Mouse (Mus musculus) E14TG2a.4 (cell line): ENCODE measurements around the gene Cyp2t4.

Experiments
- H3K27me3 ChIP-seq: 2 replicates; pipeline ENCODE4 v1.6.1; 2014; ENCODE audit warnings: low read length, control low read depth; ENCODE audit not compliant: insufficient read depth
- H3K36me3 ChIP-seq: 2 replicates; pipeline ENCODE4 v1.6.1; 2014; ENCODE audit warnings: low read length, control low read depth; ENCODE audit not compliant: insufficient read depth
- H3K4me1 ChIP-seq: replicated peaks from 2 replicates; pipeline ENCODE4 v1.6.1; 2014; ENCODE audit warnings: low read depth, low read length, control low read depth
- H3K4me3 ChIP-seq: replicated peaks from 2 replicates; pipeline ENCODE4 v1.5.1; 2014; ENCODE audit warnings: mild to moderate bottlenecking, low read length
- H3K9me3 ChIP-seq: 2 replicates; pipeline ENCODE4 v1.6.1; 2014; ENCODE audit warnings: low read length, control low read depth
- CTCF ChIP-seq: conservative IDR thresholded peaks from 2 replicates; pipeline ENCODE4 v1.5.1; 2014; ENCODE audit warnings: low read length
- NANOG ChIP-seq: IDR thresholded peaks from 2 replicates; pipeline ENCODE4 v1.6.1; 2014; ENCODE audit warnings: borderline replicate concordance, low read length, mixed read lengths
- POU5F1 ChIP-seq: IDR thresholded peaks from 2 replicates; pipeline ENCODE4 v1.6.1; 2014; ENCODE audit warnings: low read length, borderline replicate concordance

The Cyp2t4 gene

DNA sequence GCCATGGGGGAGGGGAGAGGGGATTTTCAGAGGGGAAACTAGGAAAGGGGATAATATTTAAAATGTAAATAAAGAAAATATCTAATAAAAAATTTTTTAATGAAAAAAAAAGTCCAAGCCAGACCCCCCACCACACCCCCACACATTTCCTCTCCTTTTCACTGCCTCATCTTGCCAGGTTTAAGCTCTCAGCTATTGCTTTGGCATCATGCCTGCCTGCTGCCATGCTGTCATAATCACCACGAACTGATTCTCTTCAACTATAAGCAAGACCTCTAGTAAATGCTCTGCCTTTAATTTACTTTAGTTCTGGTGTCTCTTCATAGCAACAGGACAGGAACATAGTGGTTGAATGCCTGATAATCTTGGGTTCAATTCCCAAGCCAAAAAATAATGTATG, 29.0 kb downstream of the Cyp2t4 start:
- H3K4me1 ChIP-seq: peaks cover 88% of the 10 kb centered on the region
- H3K27me3 ChIP-seq: no peaks in the 10 kb centered on the region
- H3K36me3 ChIP-seq: peaks cover 48% of the 10 kb centered on the region
- TF ChIP-seq CTCF: no peak
- no peak for TF ChIP-seq NANOG
- no peak for TF ChIP-seq POU5F1
- no peaks in the 10 kb centered on the region for H3K9me3 ChIP-seq
- H3K4me3 ChIP-seq: no peak overlapping the region

DNA sequence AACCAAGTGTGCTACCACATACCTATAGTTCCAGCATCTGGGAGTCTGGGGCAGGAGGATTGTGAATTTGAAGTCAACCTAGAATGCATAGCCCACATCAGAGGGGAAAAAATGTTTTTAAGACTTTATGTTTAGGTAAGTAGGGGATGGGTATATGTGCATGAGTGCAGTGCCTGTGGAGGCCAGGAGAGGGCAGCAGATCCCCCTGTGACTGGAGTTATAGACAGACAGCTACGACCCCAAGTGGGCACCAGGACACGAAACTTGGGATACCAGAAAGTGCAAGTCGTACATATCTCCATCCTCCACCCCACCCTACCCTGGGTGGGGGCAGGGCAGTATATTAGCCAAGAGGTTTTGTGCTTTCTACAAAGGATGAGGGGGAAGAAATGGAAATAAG, 31.4 kb downstream of the Cyp2t4 start:
- H3K9me3 ChIP-seq: no peaks in the 10 kb centered on the region
- peaks cover 94% of the 10 kb centered on the region for H3K4me1 ChIP-seq
- H3K4me3 ChIP-seq: no peak overlapping the region
- TF ChIP-seq NANOG (no peak), CTCF (peak; percentile 96), POU5F1 (no peak)
- H3K36me3 ChIP-seq: peaks cover 72% of the 10 kb centered on the region
- H3K27me3 ChIP-seq: no peaks in the 10 kb centered on the region

GRCm38 (mm10) chr7:27185986-27186385, 32.5 kb downstream of the Cyp2t4 start:
- TF ChIP-seq NANOG (no peak), CTCF (no peak), POU5F1 (no peak)
- H3K4me3 ChIP-seq: no peak overlapping the region
- no peaks in the 10 kb centered on the region for H3K9me3 ChIP-seq
- peaks cover 83% of the 10 kb centered on the region for H3K36me3 ChIP-seq
- H3K27me3 ChIP-seq: no peaks in the 10 kb centered on the region
- H3K4me1 ChIP-seq: peaks cover 94% of the 10 kb centered on the region

DNA sequence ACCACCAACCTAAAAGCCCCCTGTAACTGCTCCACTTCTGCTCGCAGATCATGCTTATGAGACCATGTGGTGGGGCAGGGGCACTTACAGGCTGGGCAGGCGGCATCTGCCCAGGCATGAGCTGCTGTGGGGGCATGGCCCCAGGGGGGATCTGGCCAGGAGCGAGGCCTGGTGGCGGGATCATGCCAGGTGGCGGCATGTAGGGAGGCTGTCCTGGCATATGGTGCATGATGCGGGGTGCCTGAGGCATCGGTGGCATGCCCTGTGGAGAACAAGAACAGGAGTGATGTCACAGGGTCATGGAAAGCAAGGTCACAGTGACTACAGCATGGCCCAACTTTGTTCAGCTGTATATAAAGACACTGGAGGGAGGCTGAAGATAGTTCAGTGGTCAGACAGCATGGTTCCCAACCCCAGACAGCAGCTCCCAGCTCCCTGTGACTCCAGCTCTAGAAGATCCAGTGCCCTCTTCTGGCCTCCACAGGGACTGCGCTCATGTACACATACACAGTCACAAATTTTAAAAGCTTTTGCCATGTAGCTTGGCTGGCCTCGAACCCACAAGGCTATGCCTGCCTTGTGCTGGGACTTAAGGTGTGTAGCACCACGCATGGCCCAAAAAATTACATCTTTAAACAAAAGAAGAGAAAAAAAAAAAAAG, 35.9 kb downstream of the Cyp2t4 start:
- peaks cover 99% of the 10 kb centered on the region for H3K36me3 ChIP-seq
- peaks cover 96% of the 10 kb centered on the region for H3K4me1 ChIP-seq
- no peaks in the 10 kb centered on the region for H3K9me3 ChIP-seq
- H3K4me3 ChIP-seq: peak overlapping the region; percentile 51
- no peaks in the 10 kb centered on the region for H3K27me3 ChIP-seq
- TF ChIP-seq NANOG (no peak), POU5F1 (no peak), CTCF (peak; percentile 47)

GRCm38 (mm10) chr7:27192434-27192833, 38.9 kb downstream of the Cyp2t4 start:
- Histone ChIP-seq H3K36me3 (peaks cover 81% of the 10 kb centered on the region), H3K27me3 (no peaks in the 10 kb centered on the region), H3K9me3 (no peaks in the 10 kb centered on the region), H3K4me3 (no peak overlapping the region), H3K4me1 (peaks cover 85% of the 10 kb centered on the region)
- TF ChIP-seq NANOG (no peak), CTCF (no peak), POU5F1 (no peak)

GRCm38 (mm10) chr7:27193731-27194130, 40.2 kb downstream of the Cyp2t4 start:
- no peaks in the 10 kb centered on the region for H3K27me3 ChIP-seq
- TF ChIP-seq NANOG (no peak), CTCF (no peak), POU5F1 (no peak)
- H3K4me1 ChIP-seq: peaks cover 85% of the 10 kb centered on the region
- H3K4me3 ChIP-seq: peak overlapping the region; percentile 94
- no peaks in the 10 kb centered on the region for H3K9me3 ChIP-seq
- H3K36me3 ChIP-seq: peaks cover 81% of the 10 kb centered on the region

GRCm38 (mm10) chr7:27195681-27196611, 42.4 kb downstream of the Cyp2t4 start, which contains the start of the genes BC024978 and Snrpa:
BC024978 (plus strand) TSS chr7:27195781.
Snrpa (minus strand) TSS chr7:27196271.
- no peaks in the 10 kb centered on the region for H3K27me3 ChIP-seq
- no peaks in the 10 kb centered on the region for H3K9me3 ChIP-seq
- TF ChIP-seq CTCF: no peak
- TF ChIP-seq POU5F1: no peak
- no peak for TF ChIP-seq NANOG
- H3K4me1 ChIP-seq: peaks cover 78% of the 10 kb centered on the region
- peaks cover 73% of the 10 kb centered on the region for H3K36me3 ChIP-seq
- H3K4me3 ChIP-seq: peak within 1 kb of the TSS; percentile 94

DNA sequence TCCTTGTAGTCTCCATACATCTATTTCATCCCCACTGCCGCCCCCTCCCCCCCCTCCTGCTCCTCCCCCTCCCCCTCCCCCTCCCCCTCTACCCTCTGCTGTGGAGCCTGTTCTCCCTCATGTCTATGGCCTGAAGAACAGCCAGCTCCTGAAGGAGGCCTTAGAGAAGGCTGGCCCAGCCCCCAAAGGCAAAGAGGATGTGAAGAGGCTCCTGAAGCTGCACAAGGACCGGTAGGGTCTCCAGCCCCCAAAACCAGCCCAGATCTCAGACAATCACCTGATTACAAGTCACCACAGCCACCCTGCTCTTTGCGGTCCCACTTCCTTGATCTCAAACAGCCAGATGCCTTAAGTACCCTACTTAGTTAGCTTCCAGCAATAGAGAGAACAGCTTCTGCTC, 43.6 kb downstream of the Cyp2t4 start:
- H3K9me3 ChIP-seq: no peaks in the 10 kb centered on the region
- H3K4me3 ChIP-seq: peak overlapping the region; percentile 66
- TF ChIP-seq CTCF (no peak), POU5F1 (no peak), NANOG (no peak)
- H3K36me3 ChIP-seq: peaks cover 71% of the 10 kb centered on the region
- peaks cover 67% of the 10 kb centered on the region for H3K4me1 ChIP-seq
- H3K27me3 ChIP-seq: no peaks in the 10 kb centered on the region
